Mouse (Mus musculus) A20 (cell line): ENCODE measurements around the gene Tmem203.
A peak's percentile ranks its signal among the peaks of the same experiment; 100 is the strongest.

ENCODE experiments used
- DNase-seq: peaks from one replicate; pipeline ENCODE4 v3.0.0-alpha.2; 2011; ENCODE audit warnings: low read depth, low spot score

The Tmem203 gene

GRCm38 (mm10) chr2:25290101-25290815, 35.0 kb downstream of the Tmem203 start:
- DNase-seq: no peak

GRCm38 (mm10) chr2:25290816-25291130, 35.5 kb downstream of the Tmem203 start:
- no peak for DNase-seq

GRCm38 (mm10) chr2:25291184-25292053, 36.2 kb downstream of the Tmem203 start:
- no peak for DNase-seq

GRCm38 (mm10) chr2:25292054-25292544, 36.9 kb downstream of the Tmem203 start:
- peak; percentile 20 for DNase-seq

GRCm38 (mm10) chr2:25292856-25293255, 37.6 kb downstream of the Tmem203 start:
- DNase-seq: peak; percentile 64

- no peak for DNase-seq
These were observed 38.5 kb downstream of the Tmem203 start for GRCm38 (mm10) chr2:25293706-25294105.

- no peak for DNase-seq
These were observed 41.9 kb downstream of the Tmem203 start for GRCm38 (mm10) chr2:25297093-25297492.

GRCm38 (mm10) chr2:25298046-25298445, 42.8 kb downstream of the Tmem203 start:
- no peak for DNase-seq

GRCm38 (mm10) chr2:25303452-25303851, 48.2 kb downstream of the Tmem203 start:
- DNase-seq: no peak

- no peak for DNase-seq
These were observed 48.9 kb downstream of the Tmem203 start for GRCm38 (mm10) chr2:25303931-25304656.

- no peak for DNase-seq
These were observed 49.7 kb downstream of the Tmem203 start for GRCm38 (mm10) chr2:25304657-25305541.
